Mouse (Mus musculus): ENCODE data around the gene Astn2. TPM values are rescaled to one million over a fixed set of nuclear protein-coding genes. Genes with fewer than 3 reads are reported as not detected.

Astn2 gene
- polyA plus RNA-seq, 1 experiment: not detected

DNA sequence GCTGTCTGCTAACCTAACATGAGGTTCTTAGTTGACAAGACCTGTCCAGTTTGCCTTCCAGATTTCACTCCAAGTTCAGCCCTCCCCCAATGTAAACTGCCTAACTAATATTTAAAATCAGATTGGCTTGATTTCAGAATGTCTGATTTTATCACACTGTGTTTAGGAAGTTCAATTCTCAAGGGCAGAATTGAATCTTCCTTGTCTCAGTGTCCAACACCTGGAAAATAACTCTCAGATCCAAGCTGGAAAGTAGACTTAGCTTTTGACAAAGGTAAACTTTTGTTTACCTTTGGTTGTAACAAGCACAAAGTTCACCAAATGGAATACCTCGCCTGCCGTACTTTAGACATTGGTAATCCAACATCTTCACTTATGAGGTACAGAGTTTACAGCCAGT is 1027.8 kb downstream of the Astn2 start:
- Histone ChIP-seq H3K27me3 (ENCODE audit: control insufficient read depth, insufficient read depth, insufficient read length) (no peaks in the 10 kb centered on the region), H3K79me2 (ENCODE audit: control insufficient read depth, insufficient read depth) (no peaks in the 10 kb centered on the region), H3K4me3 (ENCODE audit: insufficient read depth, poor library complexity, severe bottlenecking) (no peak overlapping the region), H3K79me3 (ENCODE audit: low read depth) (no peaks in the 10 kb centered on the region), H3K36me3 (ENCODE audit: control insufficient read depth, insufficient read depth) (no peaks in the 10 kb centered on the region), H3ac (ENCODE audit: control insufficient read depth, insufficient read length, low read depth) (no peak overlapping the region)
- no peak for TF ChIP-seq FOSL1 (IDR thresholded peaks at IDR 0.05; ENCODE audit: insufficient read depth, low read length, poor library complexity, severe bottlenecking)
- TF ChIP-seq USF1 (IDR thresholded peaks at IDR 0.05; ENCODE audit: low read depth): no peak
- no peak for TF ChIP-seq MAX (IDR thresholded peaks at IDR 0.05)
- TF ChIP-seq MYOD1 (IDR thresholded peaks at IDR 0.05; ENCODE audit: control insufficient read depth, insufficient read length, low read depth): no peak
- no peak for TF ChIP-seq MYOG (IDR thresholded peaks at IDR 0.05; ENCODE audit: control insufficient read depth, extremely low read depth, insufficient read length)
- no peak for TF ChIP-seq CEBPB (IDR thresholded peaks at IDR 0.05; ENCODE audit: low read depth)
- TF ChIP-seq CTCF (IDR thresholded peaks at IDR 0.05; ENCODE audit: control insufficient read depth, insufficient read depth, insufficient read length): no peak

GRCm38 (mm10) chr4:65373841-65374240 is 1030.6 kb downstream of the Astn2 start:
- no peak for TF ChIP-seq MYOD1 (IDR thresholded peaks at IDR 0.05; ENCODE audit: control insufficient read depth, insufficient read length, low read depth)
- no peak for TF ChIP-seq FOSL1 (IDR thresholded peaks at IDR 0.05; ENCODE audit: insufficient read depth, low read length, poor library complexity, severe bottlenecking)
- TF ChIP-seq MYOG (IDR thresholded peaks at IDR 0.05; ENCODE audit: control insufficient read depth, extremely low read depth, insufficient read length): no peak
- no peak for TF ChIP-seq MAX (IDR thresholded peaks at IDR 0.05)
- no peak for TF ChIP-seq USF1 (IDR thresholded peaks at IDR 0.05; ENCODE audit: low read depth)
- TF ChIP-seq CEBPB (IDR thresholded peaks at IDR 0.05; ENCODE audit: low read depth): no peak
- no peak for TF ChIP-seq CTCF (IDR thresholded peaks at IDR 0.05; ENCODE audit: control insufficient read depth, insufficient read depth, insufficient read length)
- no peaks in the 10 kb centered on the region for H3K79me3 ChIP-seq (ENCODE audit: low read depth)
- no peaks in the 10 kb centered on the region for H3K27me3 ChIP-seq (ENCODE audit: control insufficient read depth, insufficient read depth, insufficient read length)
- no peak overlapping the region for H3K4me3 ChIP-seq (ENCODE audit: insufficient read depth, poor library complexity, severe bottlenecking)
- H3ac ChIP-seq (ENCODE audit: control insufficient read depth, insufficient read length, low read depth): no peak overlapping the region
- no peaks in the 10 kb centered on the region for H3K36me3 ChIP-seq (ENCODE audit: control insufficient read depth, insufficient read depth)
- no peaks in the 10 kb centered on the region for H3K79me2 ChIP-seq (ENCODE audit: control insufficient read depth, insufficient read depth)

DNA sequence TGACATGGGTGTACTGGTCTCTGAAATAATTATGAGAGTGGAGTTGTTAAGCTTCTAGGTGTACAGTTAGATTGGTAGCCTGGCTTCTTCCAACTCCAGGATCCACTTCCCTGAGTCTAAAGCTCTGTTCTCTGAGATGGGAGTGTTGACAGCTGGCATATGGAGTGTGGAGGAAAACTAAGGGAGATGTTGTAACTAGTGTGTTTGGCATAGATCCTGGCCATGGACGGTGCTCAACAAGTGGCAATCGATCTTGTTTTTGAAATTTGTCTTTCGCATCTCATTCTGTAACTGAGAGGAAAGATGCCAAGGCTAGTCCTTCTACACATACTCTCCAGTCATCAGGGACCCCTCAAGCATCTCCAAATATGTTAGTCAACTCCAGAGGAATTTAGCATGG is 1031.7 kb downstream of the Astn2 start:
- no peak overlapping the region for H3K4me3 ChIP-seq (ENCODE audit: insufficient read depth, poor library complexity, severe bottlenecking)
- H3K79me3 ChIP-seq (ENCODE audit: low read depth): no peaks in the 10 kb centered on the region
- H3ac ChIP-seq (ENCODE audit: control insufficient read depth, insufficient read length, low read depth): no peak overlapping the region
- no peaks in the 10 kb centered on the region for H3K27me3 ChIP-seq (ENCODE audit: control insufficient read depth, insufficient read depth, insufficient read length)
- no peak for TF ChIP-seq FOSL1 (IDR thresholded peaks at IDR 0.05; ENCODE audit: insufficient read depth, low read length, poor library complexity, severe bottlenecking)
- TF ChIP-seq CTCF (IDR thresholded peaks at IDR 0.05; ENCODE audit: control insufficient read depth, insufficient read depth, insufficient read length): no peak
- no peak for TF ChIP-seq CEBPB (IDR thresholded peaks at IDR 0.05; ENCODE audit: low read depth)
- no peak for TF ChIP-seq USF1 (IDR thresholded peaks at IDR 0.05; ENCODE audit: low read depth)
- no peak for TF ChIP-seq MYOD1 (IDR thresholded peaks at IDR 0.05; ENCODE audit: control insufficient read depth, insufficient read length, low read depth)
- TF ChIP-seq MYOG (IDR thresholded peaks at IDR 0.05; ENCODE audit: control insufficient read depth, extremely low read depth, insufficient read length): no peak
- no peak for TF ChIP-seq MAX (IDR thresholded peaks at IDR 0.05)
- H3K79me2 ChIP-seq (ENCODE audit: control insufficient read depth, insufficient read depth): no peaks in the 10 kb centered on the region
- H3K36me3 ChIP-seq (ENCODE audit: control insufficient read depth, insufficient read depth): no peaks in the 10 kb centered on the region

GRCm38 (mm10) chr4:65367135-65367534 is 1037.3 kb downstream of the Astn2 start:
- Histone ChIP-seq H3K27me3 (ENCODE audit: control insufficient read depth, insufficient read depth, insufficient read length) (no peaks in the 10 kb centered on the region), H3K79me3 (ENCODE audit: low read depth) (no peaks in the 10 kb centered on the region), H3K4me3 (ENCODE audit: insufficient read depth, poor library complexity, severe bottlenecking) (no peak overlapping the region), H3K79me2 (ENCODE audit: control insufficient read depth, insufficient read depth) (no peaks in the 10 kb centered on the region), H3K36me3 (ENCODE audit: control insufficient read depth, insufficient read depth) (no peaks in the 10 kb centered on the region), H3ac (ENCODE audit: control insufficient read depth, insufficient read length, low read depth) (no peak overlapping the region)
- TF ChIP-seq FOSL1 (IDR thresholded peaks at IDR 0.05; ENCODE audit: insufficient read depth, low read length, poor library complexity, severe bottlenecking): no peak

- Histone ChIP-seq H3ac (ENCODE audit: control insufficient read depth, insufficient read length, low read depth) (no peak overlapping the region), H3K79me2 (ENCODE audit: control insufficient read depth, insufficient read depth) (no peaks in the 10 kb centered on the region), H3K79me3 (ENCODE audit: low read depth) (no peaks in the 10 kb centered on the region), H3K27me3 (ENCODE audit: control insufficient read depth, insufficient read depth, insufficient read length) (no peaks in the 10 kb centered on the region), H3K4me3 (ENCODE audit: insufficient read depth, poor library complexity, severe bottlenecking) (no peak overlapping the region), H3K36me3 (ENCODE audit: control insufficient read depth, insufficient read depth) (no peaks in the 10 kb centered on the region)
- no peak for TF ChIP-seq MYOD1 (IDR thresholded peaks at IDR 0.05; ENCODE audit: control insufficient read depth, insufficient read length, low read depth)
Measured at GRCm38 (mm10) chr4:65354580-65354979, 1049.8 kb downstream of the Astn2 start.

DNA sequence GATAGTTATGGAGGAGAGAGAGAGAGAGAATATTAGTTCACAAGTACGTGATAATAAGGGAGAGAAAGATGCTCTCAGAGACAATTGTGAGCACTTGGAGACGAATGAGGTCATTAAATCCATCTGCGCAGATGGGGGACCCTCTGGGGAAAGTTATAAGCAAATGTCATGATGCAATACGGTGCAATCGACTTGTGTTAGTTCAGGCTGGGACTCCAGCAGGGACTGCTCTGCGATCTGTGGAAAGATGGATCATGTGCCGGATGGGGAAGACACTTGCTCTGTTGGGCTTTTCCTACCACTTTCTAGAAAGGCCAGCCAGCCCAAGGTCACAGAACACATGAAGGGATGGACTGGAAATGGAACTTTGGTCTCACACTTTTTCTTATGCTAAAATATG is 1053.9 kb downstream of the Astn2 start:
- H3K36me3 ChIP-seq (ENCODE audit: control insufficient read depth, insufficient read depth): no peaks in the 10 kb centered on the region
- H3ac ChIP-seq (ENCODE audit: control insufficient read depth, insufficient read length, low read depth): no peak overlapping the region
- no peak for TF ChIP-seq FOSL1 (IDR thresholded peaks at IDR 0.05; ENCODE audit: insufficient read depth, low read length, poor library complexity, severe bottlenecking)
- no peak for TF ChIP-seq CTCF (IDR thresholded peaks at IDR 0.05; ENCODE audit: control insufficient read depth, insufficient read depth, insufficient read length)
- TF ChIP-seq MAX (IDR thresholded peaks at IDR 0.05): no peak
- no peak for TF ChIP-seq MYOG (IDR thresholded peaks at IDR 0.05; ENCODE audit: control insufficient read depth, extremely low read depth, insufficient read length)
- TF ChIP-seq MYOD1 (IDR thresholded peaks at IDR 0.05; ENCODE audit: control insufficient read depth, insufficient read length, low read depth): no peak
- no peak for TF ChIP-seq USF1 (IDR thresholded peaks at IDR 0.05; ENCODE audit: low read depth)
- no peak overlapping the region for H3K4me3 ChIP-seq (ENCODE audit: insufficient read depth, poor library complexity, severe bottlenecking)
- no peaks in the 10 kb centered on the region for H3K79me2 ChIP-seq (ENCODE audit: control insufficient read depth, insufficient read depth)
- no peaks in the 10 kb centered on the region for H3K27me3 ChIP-seq (ENCODE audit: control insufficient read depth, insufficient read depth, insufficient read length)
- no peaks in the 10 kb centered on the region for H3K79me3 ChIP-seq (ENCODE audit: low read depth)
